Mouse (Mus musculus): ENCODE measurements around the gene Lhfp.
"Not testable (repeated sequence)": the region's sequence is repeated elsewhere in the genome, so short reads cannot be mapped to it uniquely, and the experiment has no call there.

DNA sequence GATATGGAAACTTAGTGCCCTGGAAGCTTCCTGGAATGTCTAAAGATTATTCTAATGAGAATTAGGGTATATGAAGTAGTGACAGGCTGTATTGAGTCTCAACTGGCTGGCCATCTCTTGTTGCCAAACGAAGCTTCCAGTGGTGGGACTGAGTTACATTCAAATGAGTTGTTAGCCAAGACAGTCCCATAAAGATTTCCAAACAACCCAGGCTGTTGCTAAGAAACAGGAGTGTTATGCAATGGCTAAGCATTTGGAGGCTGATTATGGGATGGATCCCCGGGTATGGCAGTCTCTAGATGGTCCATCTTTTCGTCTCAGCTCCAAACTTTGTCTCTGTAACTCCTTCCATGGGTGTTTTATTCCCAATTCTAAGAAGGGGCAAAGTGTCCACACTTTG lies 240.7 kb downstream of the Lhfp start:
- TF ChIP-seq CTCF (IDR thresholded peaks at IDR 0.05; ENCODE audit: control insufficient read depth, insufficient read depth, low read length); POLR2A (IDR thresholded peaks at IDR 0.05; ENCODE audit: borderline replicate concordance, control insufficient read depth, low read depth, low read length): not testable (repeated sequence)

All from bone marrow, adult 2 months (tissue).